Mouse (Mus musculus) right cerebral cortex, adult 18-20 months (tissue): ENCODE data around the gene Ankrd33.

Experiments
- DNase-seq: peaks from one replicate; pipeline ENCODE4 v3.0.0; 2022; ENCODE audit warnings: mixed read lengths

Ankrd33 gene

GRCm38 (mm10) chr15:101115511-101116110 is at the start of gene Ankrd33:
Gene Ankrd33, plus strand, starts transcription at chr15:101115755.
- DNase-seq = no peak

- no peak for DNase-seq
Measured at GRCm38 (mm10) chr15:101066364-101066847, 49.1 kb upstream of the Ankrd33 start.

GRCm38 (mm10) chr15:101066920-101067696 is 48.4 kb upstream of the Ankrd33 start:
- DNase-seq = no peak

GRCm38 (mm10) chr15:101068029-101068428 is 47.5 kb upstream of the Ankrd33 start:
- no peak for DNase-seq

GRCm38 (mm10) chr15:101068671-101069070 is 46.9 kb upstream of the Ankrd33 start:
- DNase-seq = no peak

- no peak for DNase-seq
Measured at GRCm38 (mm10) chr15:101069641-101070190, 45.8 kb upstream of the Ankrd33 start.

- no peak for DNase-seq
Measured at GRCm38 (mm10) chr15:101070762-101071161, 44.8 kb upstream of the Ankrd33 start.

GRCm38 (mm10) chr15:101072736-101073135 is 42.8 kb upstream of the Ankrd33 start:
- no peak for DNase-seq

GRCm38 (mm10) chr15:101074067-101074466 is 41.5 kb upstream of the Ankrd33 start:
- DNase-seq = no peak

- DNase-seq = no peak
Measured at GRCm38 (mm10) chr15:101075150-101075549, 40.4 kb upstream of the Ankrd33 start.

- DNase-seq = no peak
Measured at GRCm38 (mm10) chr15:101075656-101076055, 39.9 kb upstream of the Ankrd33 start.

- DNase-seq = no peak
Measured at GRCm38 (mm10) chr15:101076071-101077000, 39.2 kb upstream of the Ankrd33 start.

- no peak for DNase-seq
Measured at GRCm38 (mm10) chr15:101077001-101077812, 38.3 kb upstream of the Ankrd33 start.

- no peak for DNase-seq
Measured at GRCm38 (mm10) chr15:101077813-101078730, 37.5 kb upstream of the Ankrd33 start, which contains the start of gene Fignl2. Gene Fignl2, minus strand, starts transcription at chr15:101078567.

- DNase-seq = peak; percentile 70
Measured at GRCm38 (mm10) chr15:101078731-101079156, 36.8 kb upstream of the Ankrd33 start.

- no peak for DNase-seq
Measured at GRCm38 (mm10) chr15:101080031-101080520, 35.5 kb upstream of the Ankrd33 start.

GRCm38 (mm10) chr15:101081035-101081548 is 34.5 kb upstream of the Ankrd33 start:
- DNase-seq = no peak

- no peak for DNase-seq
Measured at GRCm38 (mm10) chr15:101082236-101082635, 33.3 kb upstream of the Ankrd33 start.

- DNase-seq = no peak
Measured at GRCm38 (mm10) chr15:101084499-101084898, 31.1 kb upstream of the Ankrd33 start.

GRCm38 (mm10) chr15:101086451-101086850 is 29.1 kb upstream of the Ankrd33 start:
- DNase-seq = no peak
